Mouse (Mus musculus) small intestine, adult 2 months (tissue): Measurements from ENCODE around the gene Smad9.

Experiments used
- CTCF ChIP-seq: fragments of 200-500 bp; IDR thresholded peaks from 2 replicates; pipeline ENCODE4 v1.5.1; 2012; ENCODE audit warnings: low read depth, mild to moderate bottlenecking, control low read depth, inconsistent platforms, low read length, moderate library complexity, mixed read lengths; ENCODE audit not compliant: insufficient replicate concordance, insufficient read length; ENCODE audit errors: extremely low read depth
- POLR2A ChIP-seq: fragments of 200-500 bp; IDR thresholded peaks from 2 replicates; pipeline ENCODE4 v1.6.1; 2012; ENCODE audit warnings: low read depth, mild to moderate bottlenecking, control low read depth, inconsistent platforms, low read length, moderate library complexity

GRCm38 (mm10) chr3:54773613-54774012 is 18.2 kb downstream of the Smad9 start:
- no peak for TF ChIP-seq CTCF
- TF ChIP-seq POLR2A: no peak
